Mouse (Mus musculus) neural tube, embryonic 13.5 days (tissue): ENCODE results near the gene Ltbp3. TPM values are rescaled to one million over a fixed set of nuclear protein-coding genes. Genes with fewer than 3 reads are reported as not detected.
A peak's percentile ranks its signal among the peaks of the same experiment; 100 is the strongest.

Experiments
- ATAC-seq: fragments of 200-750 bp; cut with Nextera tagmentation; 2 replicates; pipeline ENCODE4 v1.8.0; 2017; ENCODE audit warnings: low read depth, mild to moderate bottlenecking, moderate TSS enrichment, moderate library complexity
- H3K27ac ChIP-seq: fragments of 300-500 bp; sonication (generic); replicated peaks from 2 replicates; pipeline ENCODE4 v1.5.1; 2015; ENCODE audit warnings: moderate library complexity, mild to moderate bottlenecking, inconsistent platforms
- H3K27me3 ChIP-seq: fragments of 300-500 bp; sonication (generic); 2 replicates; pipeline ENCODE4 v1.6.1; 2015; ENCODE audit warnings: mild to moderate bottlenecking, inconsistent platforms
- H3K36me3 ChIP-seq: fragments of 300-500 bp; sonication (generic); 2 replicates; pipeline ENCODE4 v1.6.1; 2015; ENCODE audit warnings: mild to moderate bottlenecking, inconsistent platforms
- H3K4me1 ChIP-seq: fragments of 300-500 bp; sonication (generic); replicated peaks from 2 replicates; pipeline ENCODE4 v1.6.1; 2015; ENCODE audit warnings: inconsistent platforms
- H3K4me2 ChIP-seq: fragments of 300-500 bp; sonication (generic); 2 replicates; pipeline ENCODE4 v1.6.1; 2015; ENCODE audit warnings: inconsistent platforms, mild to moderate bottlenecking, moderate library complexity
- H3K4me3 ChIP-seq: fragments of 300-500 bp; sonication (generic); 2 replicates; pipeline ENCODE4 v1.5.1; 2015; ENCODE audit warnings: mild to moderate bottlenecking, inconsistent platforms
- H3K9ac ChIP-seq: fragments of 300-500 bp; sonication (generic); 2 replicates; pipeline ENCODE4 v1.6.1; 2015; ENCODE audit warnings: moderate library complexity, mild to moderate bottlenecking, inconsistent platforms
- H3K9me3 ChIP-seq: fragments of 300-500 bp; sonication (generic); 2 replicates; pipeline ENCODE4 v1.6.1; 2016; ENCODE audit warnings: inconsistent platforms
- WGBS: fragments of 180-500 bp; shearing (Covaris S2); methylation state at CpG from one replicate; pipeline ENCODE4 v1.1.7; 2015; 5-methylcytosine and 5-hydroxymethylcytosine counted together
- polyA plus RNA-seq: library from polyadenylated mRNA; unstranded; fragments of >200 nt; fragmentation: Nextera tagmentation; extraction: Ambion mirVana; gene quantifications from 2 replicates; pipeline ENCODE4 v1.2.1, GENCODE M21; 2015

Ltbp3 gene
- polyA plus RNA-seq, 1 experiment from 2014 or later, result 16.0 TPM

- H3K4me2 ChIP-seq, result peak overlapping the region; percentile 96
- peak overlapping the region; percentile 88 for H3K9ac ChIP-seq
- peak overlapping the region; percentile 82 for H3K27ac ChIP-seq
- H3K9me3 ChIP-seq, result no peaks in the 10 kb centered on the region
- peaks cover 77% of the 10 kb centered on the region for H3K27me3 ChIP-seq
- H3K36me3 ChIP-seq, result no peaks in the 10 kb centered on the region
- under 1% methylated on average over 32 of the region's 32 CpGs for WGBS
- peaks cover 62% of the 10 kb centered on the region for H3K4me1 ChIP-seq
- ATAC-seq, result peak; percentile 51; the same call in 1 of the 2 replicates
- H3K4me3 ChIP-seq, result peak overlapping the region; percentile 66
Measured at GRCm38 (mm10) chr19:5742241-5742641, 1.5 kb downstream of the Ltbp3 start.

- H3K4me3 ChIP-seq, result no peak overlapping the region
- H3K4me1 ChIP-seq, result peaks cover 62% of the 10 kb centered on the region
- no peak for ATAC-seq
- H3K9me3 ChIP-seq, result no peaks in the 10 kb centered on the region
- H3K9ac ChIP-seq, result 0 out of 2 replicates have a peak overlapping the region, but pooled peaks have one; percentile 22
- H3K4me2 ChIP-seq, result peak overlapping the region; percentile 96
- 49% methylated on average over 5 of the region's 5 CpGs for WGBS
- H3K27me3 ChIP-seq, result peaks cover 81% of the 10 kb centered on the region
- no peak overlapping the region for H3K27ac ChIP-seq
- H3K36me3 ChIP-seq, result no peaks in the 10 kb centered on the region
Measured at GRCm38 (mm10) chr19:5743576-5743975, 2.9 kb downstream of the Ltbp3 start.

DNA sequence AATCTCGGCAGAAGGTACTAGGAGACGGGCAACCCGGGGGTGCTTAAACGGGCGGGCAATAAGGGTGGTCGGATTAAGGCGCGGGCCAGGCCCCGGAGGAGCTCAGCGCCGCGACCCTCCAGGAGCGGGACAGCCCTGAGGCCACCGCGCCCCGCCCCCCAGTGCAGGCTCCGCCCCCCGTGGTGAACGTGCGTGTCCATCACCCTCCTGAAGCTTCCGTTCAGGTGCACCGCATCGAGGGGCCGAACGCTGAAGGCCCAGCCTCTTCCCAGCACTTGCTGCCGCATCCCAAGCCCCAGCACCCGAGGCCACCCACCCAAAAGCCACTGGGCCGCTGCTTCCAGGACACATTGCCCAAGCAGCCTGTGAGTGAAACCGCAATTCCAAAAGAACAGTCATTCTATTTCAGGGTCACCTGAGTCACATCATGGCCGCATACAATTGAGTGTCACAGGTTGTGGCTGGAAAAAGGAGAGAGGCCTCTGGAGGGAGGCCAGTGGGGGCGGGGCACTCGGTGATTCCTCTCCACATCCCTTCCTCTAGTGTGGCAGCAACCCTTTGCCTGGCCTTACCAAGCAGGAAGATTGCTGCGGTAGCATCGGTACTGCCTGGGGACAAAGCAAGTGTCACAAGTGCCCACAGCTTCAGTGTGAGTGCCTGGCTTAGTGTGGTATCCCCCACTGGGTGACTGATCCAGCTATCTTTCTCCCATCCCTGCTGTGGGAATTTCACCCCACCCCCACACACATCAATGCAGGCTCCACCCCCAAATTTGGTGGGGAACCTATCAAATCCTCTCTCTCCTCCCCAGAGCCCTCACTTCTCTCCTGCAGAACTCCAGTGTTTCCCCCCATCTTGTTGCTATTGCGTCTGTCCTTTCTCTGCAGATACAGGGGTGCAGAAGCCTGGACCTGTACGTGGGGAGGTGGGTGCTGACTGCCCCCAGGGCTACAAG, 5.3 kb downstream of the Ltbp3 start:
- peak overlapping the region; percentile 50 for H3K4me2 ChIP-seq
- peaks cover 86% of the 10 kb centered on the region for H3K27me3 ChIP-seq
- peak overlapping the region; percentile 25 for H3K4me3 ChIP-seq
- H3K4me1 ChIP-seq, result peaks cover 55% of the 10 kb centered on the region
- ATAC-seq, result no peak
- H3K9ac ChIP-seq, result peak overlapping the region; percentile 61
- H3K9me3 ChIP-seq, result no peaks in the 10 kb centered on the region
- no peaks in the 10 kb centered on the region for H3K36me3 ChIP-seq
- 5% methylated on average over 32 of the region's 36 CpGs for WGBS
- H3K27ac ChIP-seq, result no peak overlapping the region

GRCm38 (mm10) chr19:5746907-5747363, 6.2 kb downstream of the Ltbp3 start:
- Histone ChIP-seq H3K9ac (no peak overlapping the region), H3K27ac (no peak overlapping the region), H3K36me3 (no peaks in the 10 kb centered on the region), H3K4me1 (peaks cover 55% of the 10 kb centered on the region), H3K9me3 (no peaks in the 10 kb centered on the region), H3K27me3 (peaks cover 95% of the 10 kb centered on the region), H3K4me2 (no peak overlapping the region), H3K4me3 (no peak overlapping the region)
- ATAC-seq, result no peak
- 20% methylated on average over 12 of the region's 12 CpGs for WGBS

DNA sequence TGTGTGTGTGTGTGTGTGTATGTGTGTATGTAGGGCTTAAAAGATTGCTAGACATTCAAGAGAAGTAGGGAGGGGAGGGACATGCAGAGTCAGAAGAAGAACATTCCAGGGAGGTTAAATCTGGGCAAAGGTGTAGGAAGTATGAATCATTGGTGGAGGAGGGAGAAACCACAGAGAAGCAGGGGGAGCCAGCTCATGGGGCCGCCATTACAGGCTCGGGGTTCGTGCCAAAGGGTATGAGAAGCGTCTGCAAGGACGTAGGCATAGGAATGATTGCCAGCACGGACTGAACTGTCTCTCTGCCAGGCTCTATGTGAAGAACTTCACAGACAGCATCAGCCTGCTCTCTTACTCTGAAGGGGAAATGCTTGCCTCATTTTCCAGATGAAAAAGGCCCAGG, 8.8 kb downstream of the Ltbp3 start:
- Histone ChIP-seq H3K9ac (no peak overlapping the region), H3K4me1 (peaks cover 32% of the 10 kb centered on the region), H3K9me3 (no peaks in the 10 kb centered on the region), H3K36me3 (peaks cover 3% of the 10 kb centered on the region; the same call in 1 of the 2 replicates), H3K27ac (no peak overlapping the region), H3K4me3 (no peak overlapping the region), H3K27me3 (peaks cover 95% of the 10 kb centered on the region), H3K4me2 (no peak overlapping the region)
- no peak for ATAC-seq
- WGBS, result 84% methylated on average over 6 of the region's 6 CpGs

DNA sequence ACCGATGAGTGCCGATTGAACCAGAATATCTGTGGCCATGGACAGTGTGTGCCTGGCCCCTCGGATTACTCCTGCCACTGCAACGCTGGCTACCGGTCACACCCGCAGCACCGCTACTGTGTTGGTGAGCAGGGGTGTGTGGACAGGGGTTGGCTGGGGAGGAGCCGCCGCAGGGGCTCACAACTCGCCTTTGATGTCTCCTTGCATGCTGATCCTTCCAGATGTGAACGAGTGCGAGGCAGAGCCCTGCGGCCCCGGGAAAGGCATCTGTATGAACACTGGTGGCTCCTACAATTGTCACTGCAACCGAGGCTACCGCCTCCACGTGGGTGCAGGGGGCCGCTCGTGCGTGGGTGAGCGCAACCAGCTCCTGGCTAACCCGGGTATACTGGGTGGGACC, 10.2 kb downstream of the Ltbp3 start:
- no peak overlapping the region for H3K27ac ChIP-seq
- H3K9me3 ChIP-seq, result no peaks in the 10 kb centered on the region
- no peak for ATAC-seq
- H3K36me3 ChIP-seq, result peaks cover 3% of the 10 kb centered on the region; the same call in 1 of the 2 replicates
- 5% methylated on average over 22 of the region's 22 CpGs for WGBS
- H3K4me3 ChIP-seq, result no peak overlapping the region
- peaks cover 95% of the 10 kb centered on the region for H3K27me3 ChIP-seq
- H3K4me1 ChIP-seq, result peaks cover 22% of the 10 kb centered on the region
- H3K9ac ChIP-seq, result peak overlapping the region; percentile 34
- no peak overlapping the region for H3K4me2 ChIP-seq

DNA sequence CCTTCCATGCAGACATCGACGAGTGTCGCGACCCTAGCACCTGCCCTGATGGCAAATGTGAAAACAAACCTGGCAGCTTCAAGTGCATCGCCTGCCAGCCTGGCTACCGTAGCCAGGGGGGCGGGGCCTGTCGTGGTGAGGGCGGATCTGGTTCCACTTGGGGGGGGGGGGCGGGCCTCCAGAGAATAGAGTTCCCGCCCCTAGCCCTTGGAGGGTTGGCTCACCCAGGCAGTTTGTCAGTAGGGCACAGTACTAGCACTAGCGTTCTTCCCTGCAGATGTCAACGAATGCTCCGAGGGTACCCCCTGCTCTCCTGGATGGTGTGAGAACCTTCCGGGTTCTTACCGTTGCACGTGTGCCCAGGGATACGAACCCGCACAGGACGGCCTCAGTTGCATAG, 11.0 kb downstream of the Ltbp3 start:
- peaks cover 95% of the 10 kb centered on the region for H3K27me3 ChIP-seq
- peak overlapping the region; percentile 9 for H3K4me2 ChIP-seq
- no peaks in the 10 kb centered on the region for H3K9me3 ChIP-seq
- peaks cover 20% of the 10 kb centered on the region for H3K4me1 ChIP-seq
- H3K4me3 ChIP-seq, result no peak overlapping the region
- H3K27ac ChIP-seq, result no peak overlapping the region
- peaks cover 3% of the 10 kb centered on the region; the same call in 1 of the 2 replicates for H3K36me3 ChIP-seq
- peak overlapping the region; percentile 34; the same call in 1 of the 2 replicates for H3K9ac ChIP-seq
- 6% methylated on average over 20 of the region's 20 CpGs for WGBS
- ATAC-seq, result no peak

GRCm38 (mm10) chr19:5756321-5756985, 15.7 kb downstream of the Ltbp3 start:
- peak overlapping the region; percentile 53 for H3K9ac ChIP-seq
- peaks cover 21% of the 10 kb centered on the region for H3K4me1 ChIP-seq
- no peaks in the 10 kb centered on the region for H3K9me3 ChIP-seq
- H3K27me3 ChIP-seq, result peaks cover 82% of the 10 kb centered on the region
- WGBS, result 12% methylated on average over 21 of the region's 29 CpGs
- ATAC-seq, result peak; percentile 14; the same call in 1 of the 2 replicates
- peaks cover 46% of the 10 kb centered on the region for H3K36me3 ChIP-seq
- no peak overlapping the region for H3K4me3 ChIP-seq
- H3K4me2 ChIP-seq, result peak overlapping the region; percentile 38
- H3K27ac ChIP-seq, result no peak overlapping the region

- Histone ChIP-seq H3K4me1 (peaks cover 16% of the 10 kb centered on the region), H3K27ac (no peak overlapping the region), H3K4me3 (no peak overlapping the region), H3K36me3 (peaks cover 53% of the 10 kb centered on the region), H3K27me3 (peaks cover 76% of the 10 kb centered on the region), H3K9me3 (no peaks in the 10 kb centered on the region), H3K4me2 (peak overlapping the region; percentile 38), H3K9ac (peak overlapping the region; percentile 53)
- WGBS, result 12% methylated on average over 36 of the region's 36 CpGs
- 0 out of 2 replicates have a peak, but pooled peaks have one; percentile 16 for ATAC-seq
Measured at GRCm38 (mm10) chr19:5756991-5757636, 16.4 kb downstream of the Ltbp3 start.

DNA sequence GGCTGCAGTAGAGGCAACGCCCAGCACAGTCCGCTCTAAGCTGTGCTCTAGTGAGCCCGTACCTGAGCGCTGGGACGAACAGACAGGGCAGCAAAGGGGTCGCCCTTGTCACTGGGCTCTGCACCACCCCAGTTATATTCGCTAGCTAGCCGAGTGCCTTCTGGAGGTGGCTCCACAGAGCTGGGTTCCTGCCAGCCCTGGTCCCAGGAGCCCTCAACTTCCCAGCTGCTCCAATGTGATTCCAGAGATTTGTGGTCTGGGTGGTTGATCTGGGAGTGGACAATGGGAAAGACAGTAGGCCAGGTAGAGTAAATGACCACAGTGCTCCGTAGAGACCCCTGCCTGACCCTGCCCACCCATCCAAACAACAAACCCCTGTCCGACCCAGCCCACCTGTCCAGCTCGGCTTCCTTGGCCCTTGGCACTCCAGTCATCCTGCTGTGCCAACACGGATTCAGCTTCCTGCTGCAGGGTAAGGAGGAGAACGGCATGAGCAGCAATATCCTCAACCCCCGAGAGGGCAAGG, 18.2 kb downstream of the Ltbp3 start:
- H3K27ac ChIP-seq, result no peak overlapping the region
- H3K9ac ChIP-seq, result no peak overlapping the region
- no peak overlapping the region for H3K4me3 ChIP-seq
- no peak for ATAC-seq
- H3K9me3 ChIP-seq, result no peaks in the 10 kb centered on the region
- H3K4me2 ChIP-seq, result no peak overlapping the region
- WGBS, result 90% methylated on average over 14 of the region's 14 CpGs
- H3K27me3 ChIP-seq, result peaks cover 57% of the 10 kb centered on the region
- peaks cover 16% of the 10 kb centered on the region for H3K4me1 ChIP-seq
- peaks cover 66% of the 10 kb centered on the region for H3K36me3 ChIP-seq

GRCm38 (mm10) chr19:5763163-5763562, 22.5 kb downstream of the Ltbp3 start:
- H3K36me3 ChIP-seq, result peaks cover 96% of the 10 kb centered on the region
- H3K4me2 ChIP-seq, result no peak overlapping the region
- no peaks in the 10 kb centered on the region for H3K9me3 ChIP-seq
- H3K4me3 ChIP-seq, result no peak overlapping the region
- no peak overlapping the region for H3K9ac ChIP-seq
- no peak for ATAC-seq
- no peak overlapping the region for H3K27ac ChIP-seq
- H3K4me1 ChIP-seq, result no peaks in the 10 kb centered on the region
- WGBS, result 96% methylated on average over 6 of the region's 6 CpGs
- H3K27me3 ChIP-seq, result peaks cover 15% of the 10 kb centered on the region
